8 mouse cellular contexts compared by ENCODE assay signal in the genomic region with DNA sequence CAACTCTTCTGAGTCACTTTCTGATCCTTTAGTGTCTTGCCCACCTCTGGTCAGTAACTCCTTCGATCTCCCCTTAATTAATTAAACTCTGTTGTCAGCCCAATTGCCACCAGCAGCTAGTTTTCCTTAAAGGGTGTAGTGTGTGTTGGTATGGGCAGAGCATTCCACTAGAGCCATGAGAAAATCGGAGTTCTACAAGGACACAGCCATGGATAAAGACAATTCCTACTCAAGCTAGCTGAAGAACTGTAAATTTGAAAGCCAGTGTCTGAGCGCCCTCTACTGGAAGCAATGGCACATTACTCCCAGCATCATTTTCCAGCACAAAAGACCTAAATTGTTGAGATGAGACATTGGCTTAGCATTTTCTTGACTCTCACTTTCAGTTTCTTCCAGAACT. TPM values are rescaled to one million over a fixed set of nuclear protein-coding genes. Genes with fewer than 3 reads are reported as not detected.
A peak's percentile ranks its signal among the peaks of the same experiment; 100 is the strongest.
DNase-seq lines count a peak whose midpoint lies in the region; ATAC-seq lines count a peak whose summit lies in the region.

No protein-coding gene starts in this region.

- 35% methylated on average over 3 of the region's 3 CpGs for WGBS in forebrain, embryonic 13.5 days
- 33% methylated on average over 3 of the region's 3 CpGs for WGBS in forebrain, embryonic 12.5 days

- H3K36me3 ChIP-seq in forebrain, embryonic 13.5 days (ENCODE audit: poor library complexity, severe bottlenecking) = no peaks in the 10 kb centered on the region
- H3K36me3 ChIP-seq in forebrain, embryonic 12.5 days (replicated peaks) = no peaks in the 10 kb centered on the region

- H3K27ac ChIP-seq in forebrain, embryonic 13.5 days = no peak overlapping the region
- H3K27ac ChIP-seq in forebrain, embryonic 12.5 days = no peak overlapping the region

- peaks cover 32% of the 10 kb centered on the region for H3K27me3 ChIP-seq in forebrain, embryonic 13.5 days
- peaks cover 42% of the 10 kb centered on the region for H3K27me3 ChIP-seq in forebrain, embryonic 12.5 days

- H3K4me1 ChIP-seq in forebrain, embryonic 13.5 days = no peaks in the 10 kb centered on the region; the same call in 1 of the 2 replicates
- H3K4me1 ChIP-seq in forebrain, embryonic 12.5 days = no peaks in the 10 kb centered on the region

- H3K9ac ChIP-seq in forebrain, embryonic 13.5 days = no peak overlapping the region
- H3K9ac ChIP-seq in forebrain, embryonic 12.5 days = no peak overlapping the region

- ATAC-seq in forebrain, embryonic 13.5 days = 0 out of 2 replicates have a peak, but pooled peaks have one; percentile 43
- ATAC-seq in forebrain, embryonic 12.5 days (ENCODE audit: low FRiP score) = no peak

- H3K4me3 ChIP-seq in forebrain, embryonic 13.5 days = no peak overlapping the region
- no peak overlapping the region for H3K4me3 ChIP-seq in forebrain, embryonic 12.5 days (replicated peaks)

- no peak overlapping the region for H3K4me2 ChIP-seq in forebrain, embryonic 13.5 days
- H3K4me2 ChIP-seq in forebrain, embryonic 12.5 days = no peak overlapping the region

- DNase-seq in ZHBTc4 (ENCODE audit: low read depth, low spot score) = peak; percentile 77
- peak; percentile 59 to 82 for DNase-seq in cerebellum, postnatal 4 days (ENCODE audit: low spot score in 2 of 2)
- DNase-seq in heart, adult 8-10 months (ENCODE audit: low spot score) = peak; percentile 76
- DNase-seq in layer of hippocampus, adult 9-11 months = peak; percentile 53
- peak; percentile 76 for DNase-seq in lung, postnatal 14 days
- DNase-seq in spleen, adult 12 weeks (ENCODE audit: low spot score) = peak; percentile 41

- H3K9me3 ChIP-seq in forebrain, embryonic 13.5 days (replicated peaks) = no peaks in the 10 kb centered on the region
- H3K9me3 ChIP-seq in forebrain, embryonic 12.5 days = no peaks in the 10 kb centered on the region

RNA-seq across cellular contexts. Expression of gene Gmpr, which starts 30.1 kb away (rescaled TPM):
- 14.0 and 17.2 TPM in 2 replicates for polyA plus RNA-seq in forebrain, embryonic 13.5 days (2015; fragmentation: Nextera tagmentation; extraction: Ambion mirVana)
- 13.6 and 14.4 TPM in 2 replicates for polyA plus RNA-seq in forebrain, embryonic 12.5 days (2016; fragmentation: Nextera tagmentation; extraction: Ambion mirVana)
- 100 to 1,000 TPM; 152 to 199 (median 170) TPM for total RNA-seq in heart, adult 8-10 months (2022)
